Mouse (Mus musculus) stomach, postnatal 0 days (tissue): ENCODE results near the gene Olfr1512. TPM values are rescaled to one million over a fixed set of nuclear protein-coding genes. Genes with fewer than 3 reads are reported as not detected.
A peak's percentile ranks its signal among the peaks of the same experiment; 100 is the strongest.

ENCODE experiments used
- ATAC-seq: fragments of 200-750 bp; cut with Nextera tagmentation; 2 replicates; pipeline ENCODE4 v1.8.0; 2017; ENCODE audit not compliant: low FRiP score, low TSS enrichment
- DNase-seq: peaks from one replicate; pipeline ENCODE4 v3.0.0-alpha.2; 2016; ENCODE audit warnings: low spot score
- H3K27ac ChIP-seq: fragments of 300-500 bp; sonication (generic); replicated peaks from 2 replicates; pipeline ENCODE4 v1.5.1; 2014; ENCODE audit warnings: mild to moderate bottlenecking, control low read depth
- H3K27me3 ChIP-seq: fragments of 300-500 bp; sonication (generic); 2 replicates; pipeline ENCODE4 v1.6.1; 2014; ENCODE audit warnings: low read length; ENCODE audit not compliant: control insufficient read depth, insufficient read depth
- H3K36me3 ChIP-seq: fragments of 300-500 bp; sonication (generic); 2 replicates; pipeline ENCODE4 v1.6.1; 2014; ENCODE audit warnings: low read length, mixed read lengths; ENCODE audit not compliant: control insufficient read depth, insufficient read depth
- H3K4me1 ChIP-seq: fragments of 300-500 bp; sonication (generic); replicated peaks from 2 replicates; pipeline ENCODE4 v1.6.1; 2014; ENCODE audit warnings: antibody characterized with exemption; ENCODE audit not compliant: control insufficient read depth, insufficient read depth
- H3K4me2 ChIP-seq: fragments of 300-500 bp; sonication (generic); replicated peaks from 2 replicates; pipeline ENCODE4 v1.6.1; 2014; ENCODE audit warnings: low read depth, mild to moderate bottlenecking, control low read depth, moderate library complexity
- H3K4me3 ChIP-seq: fragments of 300-500 bp; sonication (generic); 2 replicates; pipeline ENCODE4 v1.5.1; 2014; ENCODE audit warnings: low read depth, low read length, control low read depth
- H3K9ac ChIP-seq: fragments of 300-500 bp; sonication (generic); 2 replicates; pipeline ENCODE4 v1.6.1; 2014; ENCODE audit warnings: mild to moderate bottlenecking, low read length, control low read depth, mixed read lengths
- H3K9me3 ChIP-seq: fragments of 300-500 bp; sonication (generic); 2 replicates; pipeline ENCODE4 v1.6.1; 2016; ENCODE audit warnings: low read length; ENCODE audit not compliant: control insufficient read depth
- CTCF ChIP-seq: IDR thresholded peaks from 2 replicates; pipeline ENCODE4 v1.5.1; 2016; ENCODE audit warnings: antibody characterized with exemption, low read depth, mild to moderate bottlenecking, moderate library complexity
- EP300 ChIP-seq: optimal IDR thresholded peaks from 2 replicates; pipeline ENCODE3; 2016; ENCODE audit warnings: antibody characterized with exemption
- WGBS: fragments of 180-500 bp; shearing (Covaris S2); extraction: QIAGEN DNeasy Blood & Tissue Kit; methylation state at CpG from one replicate; pipeline ENCODE4 v1.1.7; 2014; 5-methylcytosine and 5-hydroxymethylcytosine counted together
- polyA plus RNA-seq: library from polyadenylated mRNA; unstranded; fragments of >200 nt; fragmentation: Nextera tagmentation; extraction: Ambion mirVana; gene quantifications from 2 replicates; pipeline ENCODE4 v1.2.1, GENCODE M21; 2015

The Olfr1512 gene
- polyA plus RNA-seq, 1 experiment from 2014 or later: not detected

DNA sequence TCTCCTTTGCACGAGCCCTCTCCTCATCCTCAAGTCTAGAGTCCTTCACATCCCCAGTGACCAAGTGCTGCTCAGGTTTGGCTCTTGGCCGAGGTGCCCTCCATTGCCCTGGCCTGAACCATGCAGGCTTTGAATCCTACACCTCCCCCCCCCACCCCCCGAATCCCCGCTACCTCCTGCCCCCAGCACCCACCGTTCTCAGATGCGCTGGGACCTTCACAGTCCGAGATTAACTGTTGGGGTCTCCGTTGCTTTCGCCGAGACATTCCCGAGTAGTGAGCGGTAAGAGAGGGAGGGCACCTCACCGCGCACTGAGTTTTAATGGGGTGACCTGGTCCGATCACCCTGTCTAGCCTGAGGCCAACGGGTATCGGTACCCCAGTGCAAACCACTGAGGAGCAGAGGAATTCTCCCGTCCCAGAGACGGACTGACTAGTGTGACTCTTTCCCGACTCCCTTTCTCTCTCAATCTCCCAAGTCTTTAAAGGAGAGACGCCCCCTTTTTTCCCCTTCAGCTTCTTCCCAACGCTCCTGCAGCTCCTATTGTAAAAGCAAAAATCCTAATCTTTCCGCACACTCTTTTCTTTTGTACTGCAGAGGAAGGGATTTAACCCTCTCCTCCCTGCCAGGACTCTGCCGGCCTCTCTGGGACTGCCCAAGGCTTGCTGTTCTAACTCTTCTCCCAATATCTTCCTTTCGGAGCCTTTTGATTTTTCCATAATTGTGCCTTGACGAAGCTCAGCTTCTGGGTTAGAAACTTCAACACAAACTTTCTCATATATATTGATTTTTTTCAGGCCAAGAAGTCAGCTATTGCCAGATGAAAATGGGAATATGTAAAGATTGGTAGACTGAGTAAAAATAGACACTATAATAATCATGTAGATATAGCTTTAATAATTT lies 50.8 kb downstream of the Olfr1512 start, which contains the start of gene Sall2:
Gene Sall2, minus strand, starts transcription at position 853 of the 903 bp plus-strand sequence.
- Histone ChIP-seq H3K27ac (no peak within 1 kb of the TSS), H3K27me3 (no peaks in the 10 kb centered on the region), H3K9me3 (no peaks in the 10 kb centered on the region), H3K36me3 (no peaks in the 10 kb centered on the region), H3K4me2 (peak within 1 kb of the TSS; percentile 68), H3K4me1 (no peaks in the 10 kb centered on the region; the same call in 1 of the 2 replicates), H3K9ac (peak within 1 kb of the TSS; percentile 18), H3K4me3 (peak within 1 kb of the TSS; percentile 35)
- WGBS: 2% methylated on average over 26 of the region's 26 CpGs
- ATAC-seq: peak; percentile 42; the same call in 1 of the 2 replicates
- no peak for DNase-seq
- no peak for TF ChIP-seq EP300
- TF ChIP-seq CTCF: no peak

DNA sequence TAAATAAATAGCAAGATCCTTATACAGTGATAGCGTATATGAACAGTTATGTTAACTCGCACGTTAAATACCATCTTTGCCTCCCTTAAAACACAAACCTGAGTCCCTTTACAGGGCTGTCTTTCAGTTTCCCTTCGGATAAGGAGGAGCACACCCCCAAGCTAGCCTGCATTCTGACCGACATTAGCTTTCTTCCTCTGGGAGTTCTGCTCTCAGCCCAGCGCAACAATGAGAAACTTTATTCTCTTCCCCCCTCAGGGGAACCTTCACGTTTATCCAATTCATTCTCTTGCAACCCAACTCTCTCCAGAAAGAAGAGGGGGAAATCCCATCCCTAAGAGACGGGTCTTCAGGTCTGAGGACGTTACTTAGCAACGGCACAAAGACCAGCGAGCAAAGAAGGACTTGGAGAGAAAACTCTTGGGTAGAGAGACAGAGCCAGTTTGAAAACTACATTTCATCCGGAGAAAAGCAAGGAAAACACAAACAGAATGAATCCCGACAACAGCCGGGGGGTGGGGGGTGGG lies 51.5 kb downstream of the Olfr1512 start:
- no peaks in the 10 kb centered on the region for H3K9me3 ChIP-seq
- H3K4me3 ChIP-seq: peak overlapping the region; percentile 35
- H3K4me1 ChIP-seq: no peaks in the 10 kb centered on the region; the same call in 1 of the 2 replicates
- H3K27ac ChIP-seq: no peak overlapping the region
- TF ChIP-seq EP300: no peak
- no peak for TF ChIP-seq CTCF
- peak overlapping the region; percentile 68 for H3K4me2 ChIP-seq
- 5% methylated on average over 14 of the region's 14 CpGs for WGBS
- no peaks in the 10 kb centered on the region for H3K36me3 ChIP-seq
- no peak for DNase-seq
- no peak for ATAC-seq
- H3K9ac ChIP-seq: peak overlapping the region; percentile 18; the same call in 1 of the 2 replicates
- no peaks in the 10 kb centered on the region for H3K27me3 ChIP-seq

DNA sequence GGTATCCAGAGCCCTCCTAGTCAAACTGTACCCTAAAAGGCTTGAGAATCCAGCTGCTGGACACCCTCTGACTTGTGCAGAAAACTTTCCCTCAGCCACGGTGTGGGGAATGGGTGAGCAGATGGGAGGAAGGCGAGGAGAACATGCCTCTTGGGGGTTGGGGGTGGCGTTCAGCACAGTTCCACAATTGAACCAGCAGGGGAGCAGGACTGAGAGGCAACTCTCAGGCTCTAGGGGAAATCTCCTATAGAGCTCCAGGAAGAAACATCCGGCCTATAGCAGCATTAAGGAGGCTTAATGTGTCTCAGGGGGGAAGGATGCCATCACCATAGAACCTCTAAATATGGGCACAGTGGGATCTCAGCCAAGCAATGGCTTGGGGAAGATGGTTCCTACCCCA lies 53.1 kb downstream of the Olfr1512 start:
- no peak for DNase-seq
- peak; percentile 53 for TF ChIP-seq CTCF
- no peak for TF ChIP-seq EP300

More for the DNA sequence above, 53.1 kb downstream of the Olfr1512 start:
- Histone ChIP-seq H3K4me3 (no peak overlapping the region), H3K36me3 (no peaks in the 10 kb centered on the region), H3K27me3 (no peaks in the 10 kb centered on the region), H3K4me1 (no peaks in the 10 kb centered on the region; the same call in 1 of the 2 replicates), H3K9me3 (no peaks in the 10 kb centered on the region), H3K27ac (no peak overlapping the region), H3K9ac (no peak overlapping the region), H3K4me2 (no peak overlapping the region)
- ATAC-seq: no peak
- 15% methylated on average over 4 of the region's 4 CpGs for WGBS

Other genes with a start within 250 kb of the Olfr1512 start
- gene Supt16, start 181.8 kb downstream of the Olfr1512 start, polyA plus RNA-seq: 15.2 and 20.0 TPM in 2 replicates
- 12.6 and 14.2 TPM in 2 replicates for gene Chd8, start 121.4 kb downstream of the Olfr1512 start, polyA plus RNA-seq
- 21.5 and 22.9 TPM in 2 replicates for gene Tox4, start 100.0 kb downstream of the Olfr1512 start, polyA plus RNA-seq
- 6.9 and 7.3 TPM in 2 replicates for gene Rab2b, start 99.6 kb downstream of the Olfr1512 start, polyA plus RNA-seq
- 13.7 and 15.9 TPM in 2 replicates for gene Mettl3, start 74.0 kb downstream of the Olfr1512 start, polyA plus RNA-seq
- gene Sall2, start 50.4 kb downstream of the Olfr1512 start, polyA plus RNA-seq: 1.9 and 2.1 TPM in 2 replicates
- gene Olfr1513, start 22.8 kb downstream of the Olfr1512 start, polyA plus RNA-seq: not detected in 2 replicates
- 0.13 TPM in 1 of 2 replicates, not detected in the other for gene Olfr1511, start 18.2 kb upstream of the Olfr1512 start, polyA plus RNA-seq
- 0.21 and 0.35 TPM in 2 replicates for gene Olfr1510, start 35.2 kb upstream of the Olfr1512 start, polyA plus RNA-seq
- gene Olfr1509, start 63.8 kb upstream of the Olfr1512 start, polyA plus RNA-seq: not detected in 2 replicates
- gene Olfr1508, start 88.3 kb upstream of the Olfr1512 start, polyA plus RNA-seq: not detected in 2 replicates
- not detected in 2 replicates for gene Olfr1507, start 116.6 kb upstream of the Olfr1512 start, polyA plus RNA-seq